8 mouse cellular contexts compared by ENCODE assay signal in genomic region chr15:97828221-97828842, GRCm38 (mm10). TPM values are rescaled to one million over a fixed set of nuclear protein-coding genes. Genes with fewer than 3 reads are reported as not detected.
DNase-seq lines count a peak whose midpoint lies in the region; ATAC-seq and TF ChIP-seq lines count a peak whose summit lies in the region.

No protein-coding gene starts in this region.

- no peaks in the 10 kb centered on the region for H3K9me3 ChIP-seq in lung, embryonic 15.5 days
- no peaks in the 10 kb centered on the region for H3K9me3 ChIP-seq in forebrain, embryonic 12.5 days
- no peaks in the 10 kb centered on the region for H3K9me3 ChIP-seq in intestine, postnatal 0 days (ENCODE audit: control insufficient read depth)
- no peaks in the 10 kb centered on the region for H3K9me3 ChIP-seq in neural tube, embryonic 15.5 days (replicated peaks)

- H3K27ac ChIP-seq in lung, embryonic 15.5 days = peak overlapping the region; percentile 62
- peak overlapping the region; percentile 37 for H3K27ac ChIP-seq in forebrain, embryonic 12.5 days
- H3K27ac ChIP-seq in intestine, postnatal 0 days (ENCODE audit: low read depth, low read length) = peak overlapping the region; percentile 42; the same call in 1 of the 2 replicates
- peak overlapping the region; percentile 19 for H3K27ac ChIP-seq in neural tube, embryonic 15.5 days (replicated peaks)

- no peak for TF ChIP-seq CTCF in intestine, postnatal 0 days (IDR thresholded peaks at IDR 0.05; ENCODE audit: low read depth)

- peak overlapping the region; percentile 21 for H3K4me3 ChIP-seq in lung, embryonic 15.5 days
- H3K4me3 ChIP-seq in forebrain, embryonic 12.5 days (replicated peaks) = 0 out of 2 replicates have a peak overlapping the region, but pooled peaks have one; percentile 7
- H3K4me3 ChIP-seq in intestine, postnatal 0 days (ENCODE audit: low read depth, low read length) = no peak overlapping the region
- H3K4me3 ChIP-seq in neural tube, embryonic 15.5 days (replicated peaks) = peak overlapping the region; percentile 2; the same call in 1 of the 2 replicates

- H3K36me3 ChIP-seq in lung, embryonic 15.5 days = peaks cover 10% of the 10 kb centered on the region; the same call in 1 of the 2 replicates
- 0 out of 2 replicates have a peak, but pooled peaks cover 3% of the 10 kb centered on the region for H3K36me3 ChIP-seq in forebrain, embryonic 12.5 days (replicated peaks)
- no peaks in the 10 kb centered on the region for H3K36me3 ChIP-seq in intestine, postnatal 0 days (ENCODE audit: control insufficient read depth, insufficient read depth)
- H3K36me3 ChIP-seq in neural tube, embryonic 15.5 days = no peaks in the 10 kb centered on the region

- ATAC-seq in lung, embryonic 15.5 days (ENCODE audit: borderline replicate concordance, extremely low read depth, low FRiP score, low TSS enrichment) = no peak
- ATAC-seq in forebrain, embryonic 12.5 days (ENCODE audit: low FRiP score) = no peak
- no peak for ATAC-seq in intestine, postnatal 0 days
- no peak for ATAC-seq in neural tube, embryonic 15.5 days (ENCODE audit: low FRiP score)
- ATAC-seq in inflammation-experienced regulatory T-cells, adult 6 months = no peak

- H3K9ac ChIP-seq in lung, embryonic 15.5 days = 0 out of 2 replicates have a peak overlapping the region, but pooled peaks have one; percentile 1
- peak overlapping the region; percentile 25 for H3K9ac ChIP-seq in forebrain, embryonic 12.5 days
- H3K9ac ChIP-seq in intestine, postnatal 0 days (ENCODE audit: low read depth, low read length) = no peak overlapping the region
- H3K9ac ChIP-seq in neural tube, embryonic 15.5 days (replicated peaks) = 0 out of 2 replicates have a peak overlapping the region, but pooled peaks have one; percentile 30

- peak overlapping the region; percentile 86 for H3K4me2 ChIP-seq in lung, embryonic 15.5 days
- peak overlapping the region; percentile 85; the same call in 1 of the 2 replicates for H3K4me2 ChIP-seq in forebrain, embryonic 12.5 days
- H3K4me2 ChIP-seq in intestine, postnatal 0 days (replicated peaks; ENCODE audit: low read depth) = peak overlapping the region; percentile 30; the same call in 1 of the 2 replicates
- peak overlapping the region; percentile 61 for H3K4me2 ChIP-seq in neural tube, embryonic 15.5 days

- no peaks in the 10 kb centered on the region for H3K27me3 ChIP-seq in lung, embryonic 15.5 days
- peaks cover 31% of the 10 kb centered on the region for H3K27me3 ChIP-seq in forebrain, embryonic 12.5 days
- no peaks in the 10 kb centered on the region for H3K27me3 ChIP-seq in intestine, postnatal 0 days (replicated peaks; ENCODE audit: control insufficient read depth, insufficient read depth, low read length)
- H3K27me3 ChIP-seq in neural tube, embryonic 15.5 days (replicated peaks) = no peaks in the 10 kb centered on the region

- 44% methylated on average over 6 of the region's 6 CpGs for WGBS in lung, embryonic 15.5 days
- WGBS in forebrain, embryonic 12.5 days = 58% methylated on average over 6 of the region's 6 CpGs
- 55% methylated on average over 6 of the region's 6 CpGs for WGBS in intestine, postnatal 0 days
- WGBS in neural tube, embryonic 15.5 days = 34% methylated on average over 6 of the region's 6 CpGs

- DNase-seq in lung, postnatal 36 days = no peak
- no peak for DNase-seq in thymus, postnatal 0 days (ENCODE audit: low spot score)
- DNase-seq in spleen, postnatal 14 days (ENCODE audit: low spot score in 2 of 2) = no peak

- peaks cover 86% of the 10 kb centered on the region for H3K4me1 ChIP-seq in lung, embryonic 15.5 days
- H3K4me1 ChIP-seq in forebrain, embryonic 12.5 days = peaks cover 79% of the 10 kb centered on the region
- H3K4me1 ChIP-seq in intestine, postnatal 0 days (replicated peaks; ENCODE audit: control insufficient read depth, insufficient read depth, low read length) = no peaks in the 10 kb centered on the region
- peaks cover 88% of the 10 kb centered on the region for H3K4me1 ChIP-seq in neural tube, embryonic 15.5 days

RNA-seq across cellular contexts. Expression of gene Hdac7, which starts 16.0 kb away (rescaled TPM):
- 40.6 and 44.7 TPM in 2 replicates for polyA plus RNA-seq in lung, embryonic 15.5 days (2015; fragmentation: Nextera tagmentation; extraction: Ambion mirVana)
- polyA plus RNA-seq in forebrain, embryonic 12.5 days (2016; fragmentation: Nextera tagmentation; extraction: Ambion mirVana) = 23.7 and 24.1 TPM in 2 replicates
- polyA plus RNA-seq in intestine, postnatal 0 days (2015; fragmentation: Nextera tagmentation; extraction: Ambion mirVana) = 7.8 and 9.2 TPM in 2 replicates
- 26.5 and 32.1 TPM in 2 replicates for polyA plus RNA-seq in neural tube, embryonic 15.5 days (2015; fragmentation: Nextera tagmentation; extraction: Ambion mirVana)
- 111 and 122 TPM in 2 replicates for polyA plus RNA-seq in thymus, postnatal 0 days (2015; fragmentation: Nextera tagmentation; extraction: Ambion mirVana)
- polyA plus RNA-seq in inflammation-experienced regulatory T-cells, adult 6 months (2017; shearing (Covaris generic)) = 10 to 100 TPM; 47.2 to 80.6 (median 77.9) TPM

RNA-seq across cellular contexts. Expression of gene Slc48a1, which starts 50.0 kb away (rescaled TPM):
- polyA plus RNA-seq in lung, embryonic 15.5 days (2015; fragmentation: Nextera tagmentation; extraction: Ambion mirVana) = 38.7 and 42.2 TPM in 2 replicates
- polyA plus RNA-seq in forebrain, embryonic 12.5 days (2016; fragmentation: Nextera tagmentation; extraction: Ambion mirVana) = 36.6 and 38.1 TPM in 2 replicates
- polyA plus RNA-seq in intestine, postnatal 0 days (2015; fragmentation: Nextera tagmentation; extraction: Ambion mirVana) = 23.1 and 24.3 TPM in 2 replicates
- polyA plus RNA-seq in neural tube, embryonic 15.5 days (2015; fragmentation: Nextera tagmentation; extraction: Ambion mirVana) = 99.0 and 101 TPM in 2 replicates
- polyA plus RNA-seq in thymus, postnatal 0 days (2015; fragmentation: Nextera tagmentation; extraction: Ambion mirVana) = 44.5 and 48.3 TPM in 2 replicates
- polyA plus RNA-seq in inflammation-experienced regulatory T-cells, adult 6 months (2017; shearing (Covaris generic)) = 10 to 100 TPM; 30.1 to 34.1 (median 30.8) TPM

Comparison
In these comparisons a context has a peak if more than half of its experiments do, and no peak if none do; other contexts are left out.
1. H3K4me2 ChIP-seq: peak in every context shown above with its lines; median percentile 86 in lung, embryonic 15.5 days; 85 in forebrain, embryonic 12.5 days; 61 in neural tube, embryonic 15.5 days; 30 in intestine, postnatal 0 days.